Mouse (Mus musculus) testis, adult 2 months (tissue): ENCODE measurements around the gene Epn1. TPM values are rescaled to one million over a fixed set of nuclear protein-coding genes. Genes with fewer than 3 reads are reported as not detected.

Source experiments
- H3K27ac ChIP-seq: fragments of 200-500 bp; 2 replicates; pipeline ENCODE4 v1.5.1; 2012; ENCODE audit warnings: low read depth, low read length; ENCODE audit not compliant: control insufficient read depth, insufficient read depth
- H3K27me3 ChIP-seq: fragments of 200-500 bp; 2 replicates; pipeline ENCODE4 v1.6.1; 2012; ENCODE audit warnings: mild to moderate bottlenecking, low read length, moderate library complexity; ENCODE audit not compliant: control insufficient read depth, insufficient read depth
- H3K36me3 ChIP-seq: fragments of 200-500 bp; 2 replicates; pipeline ENCODE4 v1.6.1; 2012; ENCODE audit warnings: mild to moderate bottlenecking, low read length; ENCODE audit not compliant: control insufficient read depth, insufficient read depth
- H3K4me1 ChIP-seq: fragments of 200-500 bp; 2 replicates; pipeline ENCODE4 v1.6.1; 2012; ENCODE audit warnings: low read length; ENCODE audit not compliant: control insufficient read depth, insufficient read depth
- H3K4me3 ChIP-seq: fragments of 200-500 bp; 2 replicates; pipeline ENCODE4 v1.5.1; 2012; ENCODE audit warnings: low read depth, mild to moderate bottlenecking, low read length, moderate library complexity, mixed read lengths; ENCODE audit not compliant: control insufficient read depth
- CTCF ChIP-seq: fragments of 200-500 bp; IDR thresholded peaks from 2 replicates; pipeline ENCODE4 v1.5.1; 2012; ENCODE audit warnings: low read depth, mild to moderate bottlenecking, inconsistent platforms, low read length, moderate library complexity; ENCODE audit not compliant: control insufficient read depth, insufficient read depth, insufficient replicate concordance
- POLR2A ChIP-seq: fragments of 200-500 bp; IDR thresholded peaks from 2 replicates; pipeline ENCODE4 v1.6.1; 2012; ENCODE audit warnings: low read depth, mild to moderate bottlenecking, inconsistent platforms, low read length, moderate library complexity; ENCODE audit not compliant: control insufficient read depth
- polyA plus RNA-seq: library from polyadenylated mRNA; depleted of rRNA; stranded (reverse); fragments of >200 nt; gene quantifications from 2 replicates; pipeline ENCODE4 v1.2.3, GENCODE M21; 2012

Gene Epn1
- polyA plus RNA-seq, 1 experiment, result 91.7 TPM

DNA sequence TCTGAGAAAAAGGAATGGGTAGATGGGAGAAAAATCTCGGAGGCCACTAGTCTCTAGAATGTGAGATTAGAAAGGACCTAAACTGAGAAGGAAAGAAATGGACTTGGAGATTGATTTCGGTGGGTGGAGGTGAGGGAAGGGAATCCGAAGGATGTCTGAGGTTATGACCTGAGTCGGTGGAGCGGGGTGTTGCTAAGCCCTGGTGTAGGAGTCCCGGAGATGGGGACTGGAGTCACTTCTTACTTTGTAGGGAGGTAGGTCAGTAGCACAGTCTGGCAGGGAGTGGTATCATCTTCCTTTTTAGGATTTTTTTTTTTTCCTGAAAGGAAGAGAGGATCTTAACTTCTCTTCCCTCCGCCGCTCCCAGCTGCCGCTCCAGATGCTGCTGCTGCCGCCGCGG is 27.6 kb upstream of the Epn1 start:
- H3K36me3 ChIP-seq, result no peaks in the 10 kb centered on the region
- H3K27ac ChIP-seq, result no peak overlapping the region
- H3K4me3 ChIP-seq, result peak overlapping the region; percentile 12
- no peak for TF ChIP-seq CTCF
- no peak for TF ChIP-seq POLR2A
- H3K27me3 ChIP-seq, result no peaks in the 10 kb centered on the region
- H3K4me1 ChIP-seq, result peaks cover 40% of the 10 kb centered on the region

DNA sequence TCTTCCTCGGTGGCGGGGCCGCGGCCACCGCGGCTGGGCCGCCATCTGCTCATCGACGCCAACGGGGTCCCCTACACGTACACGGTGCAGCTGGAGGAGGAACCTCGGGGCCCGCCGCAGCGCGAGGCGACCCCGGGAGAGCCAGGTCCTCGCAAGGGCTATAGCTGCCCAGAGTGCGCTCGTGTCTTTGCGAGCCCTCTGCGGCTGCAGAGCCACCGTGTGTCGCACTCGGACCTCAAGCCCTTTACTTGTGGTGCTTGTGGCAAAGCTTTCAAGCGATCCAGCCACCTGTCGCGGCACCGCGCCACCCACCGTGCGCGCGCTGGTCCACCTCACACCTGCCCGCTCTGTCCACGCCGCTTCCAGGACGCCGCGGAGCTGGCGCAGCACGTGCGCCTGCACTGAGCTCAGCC is 27.1 kb upstream of the Epn1 start:
- peaks cover 45% of the 10 kb centered on the region for H3K4me1 ChIP-seq
- no peaks in the 10 kb centered on the region for H3K36me3 ChIP-seq
- no peak overlapping the region for H3K27ac ChIP-seq
- TF ChIP-seq POLR2A, result no peak
- TF ChIP-seq CTCF, result no peak
- H3K27me3 ChIP-seq, result no peaks in the 10 kb centered on the region
- H3K4me3 ChIP-seq, result peak overlapping the region; percentile 89

GRCm38 (mm10) chr7:5053456-5054179 is 26.4 kb upstream of the Epn1 start:
- no peak for TF ChIP-seq POLR2A
- TF ChIP-seq CTCF, result no peak
- Histone ChIP-seq H3K4me3 (peak overlapping the region; percentile 89), H3K4me1 (peaks cover 46% of the 10 kb centered on the region), H3K27me3 (no peaks in the 10 kb centered on the region), H3K36me3 (no peaks in the 10 kb centered on the region), H3K27ac (peak overlapping the region; percentile 90)

GRCm38 (mm10) chr7:5056651-5057263 is 23.3 kb upstream of the Epn1 start:
- no peaks in the 10 kb centered on the region for H3K27me3 ChIP-seq
- H3K4me1 ChIP-seq, result peaks cover 56% of the 10 kb centered on the region
- H3K36me3 ChIP-seq, result no peaks in the 10 kb centered on the region
- H3K27ac ChIP-seq, result peak overlapping the region; percentile 63; the same call in 1 of the 2 replicates
- TF ChIP-seq POLR2A, result 0 out of 2 replicates have a peak, but pooled peaks have one; percentile 1
- no peak for TF ChIP-seq CTCF
- peak overlapping the region; percentile 88 for H3K4me3 ChIP-seq

GRCm38 (mm10) chr7:5057381-5057780 is 22.7 kb upstream of the Epn1 start:
- TF ChIP-seq CTCF (no peak), POLR2A (0 out of 2 replicates have a peak, but pooled peaks have one; percentile 15)

DNA sequence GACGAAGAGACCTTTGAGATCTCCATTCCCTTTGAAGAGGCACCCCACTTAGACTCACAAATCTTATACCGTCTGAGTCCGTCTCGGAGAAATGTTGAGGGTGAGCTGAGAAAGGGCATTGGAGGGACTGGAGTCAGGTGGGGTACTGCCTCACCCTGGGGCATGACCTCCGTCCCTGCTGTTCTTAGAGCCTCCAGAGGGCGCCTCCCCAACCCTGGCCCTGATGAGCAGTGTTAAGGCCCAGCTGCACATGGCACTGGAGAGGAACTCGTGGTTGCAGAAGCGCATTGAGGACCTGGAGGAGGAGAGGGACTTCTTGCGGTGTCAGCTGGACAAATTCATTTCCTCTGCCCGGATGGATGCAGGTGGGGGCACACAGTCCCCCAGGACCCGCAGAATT is 22.2 kb upstream of the Epn1 start:
- TF ChIP-seq CTCF (no peak), POLR2A (no peak)
- H3K27ac ChIP-seq, result peak overlapping the region; percentile 63; the same call in 1 of the 2 replicates
- H3K4me3 ChIP-seq, result peak overlapping the region; percentile 88; the same call in 1 of the 2 replicates
- H3K36me3 ChIP-seq, result no peaks in the 10 kb centered on the region
- no peaks in the 10 kb centered on the region for H3K27me3 ChIP-seq
- peaks cover 47% of the 10 kb centered on the region for H3K4me1 ChIP-seq

More at GRCm38 (mm10) chr7:5057381-5057780, 22.7 kb upstream of the Epn1 start:
- H3K4me1 ChIP-seq, result peaks cover 51% of the 10 kb centered on the region
- H3K27ac ChIP-seq, result peak overlapping the region; percentile 63; the same call in 1 of the 2 replicates
- H3K4me3 ChIP-seq, result peak overlapping the region; percentile 88
- H3K36me3 ChIP-seq, result no peaks in the 10 kb centered on the region
- H3K27me3 ChIP-seq, result no peaks in the 10 kb centered on the region

- Histone ChIP-seq H3K27me3 (no peaks in the 10 kb centered on the region), H3K4me3 (no peak overlapping the region), H3K27ac (no peak overlapping the region), H3K4me1 (peaks cover 40% of the 10 kb centered on the region), H3K36me3 (no peaks in the 10 kb centered on the region)
- TF ChIP-seq POLR2A (no peak), CTCF (no peak)
Observed at GRCm38 (mm10) chr7:5058631-5059030, 21.4 kb upstream of the Epn1 start.
